Mouse (Mus musculus) layer of hippocampus, postnatal 10 days (tissue): Measurements from ENCODE around the gene Bicc1. TPM values are rescaled to one million over a fixed set of nuclear protein-coding genes. Genes with fewer than 3 reads are reported as not detected.
"Not testable (repeated sequence)": the region's sequence is repeated elsewhere in the genome, so short reads cannot be mapped to it uniquely, and the experiment has no call there.

ENCODE experiments used
- DNase-seq, 2 experiments: peaks; one replicate each; pipeline ENCODE4 v3.0.0; 2021; ENCODE audit warnings: low spot score in 2 of 2
- total RNA-seq, 2 experiments: library from RNA; stranded (reverse); gene quantifications; 2 replicates each; pipeline ENCODE4 v1.2.3; 2021

Gene Bicc1
- total RNA-seq, 2 experiments from 2014 or later, result 6.2 to 6.6 TPM

GRCm38 (mm10) chr10:71002871-71003270 lies 156.6 kb downstream of the Bicc1 start:
- no peak for DNase-seq

DNA sequence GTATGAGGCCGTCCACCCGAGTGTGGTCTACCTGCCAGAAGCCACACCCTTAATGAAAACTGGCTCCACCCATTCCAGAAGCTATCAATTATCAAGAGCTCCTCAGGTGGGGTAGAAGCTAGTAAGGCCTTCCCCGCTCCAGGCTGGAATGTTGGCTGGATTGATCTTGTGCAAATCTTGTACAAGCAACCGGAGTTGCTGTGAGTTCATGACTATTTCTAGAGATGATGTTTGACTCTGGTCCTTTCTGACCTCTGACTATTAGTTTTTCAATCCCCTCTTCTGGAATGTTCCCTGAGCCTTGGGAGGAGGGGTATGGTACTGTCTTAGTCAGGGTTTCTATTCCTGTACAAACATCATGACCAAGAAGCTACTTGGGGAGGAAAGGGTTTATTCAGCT lies 157.3 kb downstream of the Bicc1 start:
- no peak for DNase-seq

DNA sequence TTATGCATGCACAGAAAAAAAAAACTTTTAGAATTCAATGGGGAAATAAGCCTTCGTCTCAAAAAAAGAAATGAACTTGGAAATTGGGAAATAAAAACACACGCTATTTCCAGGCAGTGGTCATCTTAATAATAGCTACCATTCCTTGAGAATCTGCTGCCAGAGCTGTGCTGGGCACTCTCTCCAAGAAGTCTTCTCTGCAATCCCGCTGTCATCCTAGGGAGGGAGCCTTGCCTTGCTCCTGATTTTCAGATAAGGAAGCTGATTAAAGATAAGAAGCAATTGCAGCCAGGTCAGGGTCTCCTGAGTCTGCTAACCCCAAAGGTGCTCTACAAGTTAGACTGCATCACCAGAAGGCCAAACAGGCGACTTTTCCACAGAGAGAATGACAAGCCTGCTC lies 161.4 kb downstream of the Bicc1 start:
- DNase-seq, result peak in 1 of 2 experiments; percentile 55

DNA sequence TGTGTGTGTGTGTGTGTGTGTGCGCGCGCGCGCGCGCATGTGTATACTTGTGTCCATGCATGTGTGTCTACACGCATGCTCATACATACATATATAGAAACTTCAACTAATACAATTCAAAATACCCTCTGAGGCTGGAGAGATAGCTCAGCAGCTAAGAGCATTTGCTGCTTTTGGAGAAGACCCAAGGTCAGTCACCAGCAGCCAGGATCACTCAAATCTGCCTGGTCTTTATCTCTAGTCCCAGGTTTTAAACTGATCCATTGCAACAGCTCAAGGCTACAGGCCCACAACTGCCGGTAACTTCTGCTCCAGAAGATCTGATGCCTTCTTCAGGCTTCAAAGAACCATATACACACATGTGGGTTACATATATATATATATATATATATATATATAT lies 163.4 kb downstream of the Bicc1 start:
- no peak for DNase-seq

- DNase-seq, result no peak
These were observed 165.4 kb downstream of the Bicc1 start for GRCm38 (mm10) chr10:70994135-70994497.

GRCm38 (mm10) chr10:70993497-70994134 lies 165.9 kb downstream of the Bicc1 start:
- no peak for DNase-seq

DNA sequence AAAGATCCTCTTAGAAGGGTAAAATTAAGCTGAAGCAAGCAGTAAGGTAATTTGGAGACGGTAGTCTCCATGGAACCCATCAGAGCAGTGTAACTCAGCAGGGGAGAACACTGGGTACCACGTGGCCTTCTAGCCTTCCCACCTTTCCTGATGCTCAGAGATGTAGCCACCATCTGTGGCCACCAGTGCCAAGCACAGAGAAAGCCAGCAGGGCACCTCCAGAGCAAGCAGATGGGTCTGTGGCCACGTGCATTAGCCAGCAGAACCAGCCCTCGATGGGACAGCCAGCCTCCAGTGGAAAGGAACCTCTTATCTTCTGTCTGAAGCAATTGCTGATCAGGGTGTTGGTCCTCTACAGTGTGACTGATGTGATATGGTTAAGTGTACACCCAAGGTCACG lies 172.1 kb downstream of the Bicc1 start:
- DNase-seq, result no peak

- DNase-seq, result no peak
These were observed 176.3 kb downstream of the Bicc1 start for GRCm38 (mm10) chr10:70983036-70983670.

- no peak for DNase-seq
These were observed 177.3 kb downstream of the Bicc1 start for GRCm38 (mm10) chr10:70982156-70982555.

- DNase-seq, result no peak
These were observed 179.8 kb downstream of the Bicc1 start for GRCm38 (mm10) chr10:70979657-70980056.

DNA sequence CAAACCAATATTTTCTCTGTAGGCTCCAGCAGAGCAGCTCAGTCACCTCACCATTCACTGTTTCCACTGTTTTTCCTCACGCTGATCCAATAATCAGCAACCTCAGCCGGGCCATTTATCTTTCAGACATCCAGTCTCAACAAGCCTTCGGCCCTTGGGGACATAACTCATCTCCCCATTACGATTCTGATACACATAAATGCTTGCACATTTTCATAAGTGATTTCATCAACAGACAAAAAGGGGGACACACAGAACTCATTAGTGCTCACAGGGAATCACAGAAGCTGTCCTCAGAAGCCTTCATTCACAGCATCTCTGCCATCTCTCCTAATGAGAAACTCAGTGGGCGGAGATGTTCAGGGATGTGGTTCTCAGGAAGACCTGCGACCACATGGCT lies 182.4 kb downstream of the Bicc1 start:
- DNase-seq, result no peak

- no peak for DNase-seq
These were observed 182.9 kb downstream of the Bicc1 start for GRCm38 (mm10) chr10:70976633-70977032.

DNA sequence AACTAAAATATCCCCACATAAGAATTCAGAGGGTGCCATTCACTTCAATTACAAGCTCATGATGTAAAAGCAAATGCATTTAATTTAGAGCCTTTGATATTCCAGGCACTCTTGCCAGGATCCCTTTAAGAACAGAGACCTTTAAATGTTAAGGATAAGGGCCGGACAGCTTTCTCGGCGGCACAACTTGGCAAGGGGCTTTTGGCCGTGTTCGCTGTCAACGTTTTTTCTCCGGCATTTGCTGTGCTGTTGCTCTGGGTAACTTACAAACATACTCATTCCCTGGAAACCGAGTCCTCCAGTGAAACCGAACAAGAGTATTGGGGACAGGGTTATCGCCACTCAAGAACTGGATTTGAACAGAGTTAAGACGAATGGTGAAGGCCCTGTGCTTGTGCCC lies 188.3 kb downstream of the Bicc1 start:
- DNase-seq, result no peak

GRCm38 (mm10) chr10:70968848-70969683 lies 190.4 kb downstream of the Bicc1 start:
- no peak for DNase-seq

DNA sequence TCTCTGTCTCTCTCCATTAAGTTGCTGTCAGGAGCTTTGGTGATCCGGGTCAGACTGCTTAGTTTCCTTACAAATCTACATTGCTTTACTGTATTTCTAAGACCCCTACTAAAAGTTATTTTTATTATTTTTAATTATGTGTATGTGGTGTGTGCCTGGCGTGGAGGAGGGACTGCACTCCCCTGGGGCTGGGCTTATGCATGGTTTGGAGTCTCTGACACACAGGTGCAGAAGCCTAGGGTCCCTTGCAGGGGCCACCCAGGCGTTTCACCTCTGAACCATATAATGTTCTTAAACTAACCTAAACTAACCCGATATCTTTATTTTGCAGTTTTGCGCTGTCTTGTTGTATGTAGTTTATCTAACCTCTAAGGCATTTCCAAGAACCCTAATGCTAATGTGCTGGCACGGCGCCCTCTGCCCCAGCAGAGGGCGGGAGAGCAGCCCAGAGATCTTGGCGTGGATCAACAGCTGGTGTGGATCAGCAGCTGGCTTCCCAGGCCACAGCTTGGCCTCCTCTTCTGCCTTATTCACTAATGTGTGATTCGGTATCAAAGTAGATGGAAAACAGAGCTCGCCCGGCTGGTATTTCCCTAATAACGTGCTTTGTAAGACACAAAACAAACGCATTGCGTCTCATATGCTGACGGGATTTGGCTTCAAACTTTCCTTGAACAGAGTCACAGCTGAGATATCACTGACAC lies 192.7 kb downstream of the Bicc1 start:
- DNase-seq, result no peak

DNA sequence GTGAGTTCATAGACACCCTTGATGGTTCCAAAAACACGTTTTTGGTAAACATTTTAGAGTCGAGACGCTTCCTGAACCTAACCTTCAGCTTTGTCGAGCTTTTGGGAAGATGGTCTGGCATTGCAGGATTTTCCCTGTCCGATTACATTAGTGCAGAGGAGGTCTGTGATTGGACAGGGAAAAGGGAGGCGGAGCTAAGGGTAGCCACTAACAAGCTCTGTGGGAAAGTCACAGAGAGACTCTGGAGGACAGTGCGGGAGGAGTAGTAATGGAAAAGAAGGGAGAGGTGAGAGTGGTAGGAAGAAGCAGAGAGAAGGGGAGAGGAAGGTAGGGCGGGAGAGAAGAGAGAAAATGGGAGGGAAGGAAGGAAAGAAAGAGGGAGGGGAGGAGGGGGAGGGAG lies 194.8 kb downstream of the Bicc1 start:
- DNase-seq, result no peak

GRCm38 (mm10) chr10:70963599-70964193 lies 195.8 kb downstream of the Bicc1 start:
- DNase-seq, result peak in 1 of 2 experiments; percentile 61

GRCm38 (mm10) chr10:70961641-70962040 lies 197.9 kb downstream of the Bicc1 start:
- no peak for DNase-seq

DNA sequence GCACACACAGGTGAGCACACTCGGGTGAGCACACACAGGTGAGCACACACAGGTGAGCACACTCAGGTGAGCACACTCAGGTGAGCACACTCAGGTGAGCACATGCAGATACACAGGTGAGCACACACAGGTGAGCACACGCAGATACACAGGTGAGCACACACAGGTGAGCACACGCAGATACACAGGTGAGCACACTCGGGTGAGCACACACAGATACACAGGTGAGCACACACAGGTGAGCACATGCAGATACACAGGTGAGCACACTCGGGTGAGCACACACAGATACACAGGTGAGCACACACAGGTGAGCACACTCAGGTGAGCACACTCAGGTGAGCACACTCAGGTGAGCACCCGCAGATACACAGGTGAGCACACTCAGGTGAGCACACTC lies 199.1 kb downstream of the Bicc1 start:
- DNase-seq, result not testable (repeated sequence)

GRCm38 (mm10) chr10:70952770-70953147 lies 206.7 kb downstream of the Bicc1 start:
- no peak for DNase-seq

- DNase-seq, result no peak
These were observed 207.3 kb downstream of the Bicc1 start for GRCm38 (mm10) chr10:70952056-70952769.
